Mouse (Mus musculus): ENCODE data around the gene Ttc30b.
"Not testable (repeated sequence)": the region's sequence is repeated elsewhere in the genome, so short reads cannot be mapped to it uniquely, and the experiment has no call there.

Gene Ttc30b

GRCm38 (mm10) chr2:75938117-75939063 lies at the start of gene Ttc30b:
Ttc30b (minus strand) TSS chr2:75938585.
- DNase-seq, result peak; percentile 47

GRCm38 (mm10) chr2:75987739-75988138 lies 49.4 kb upstream of the Ttc30b start:
- no peak for DNase-seq

- DNase-seq, result peak; percentile 39
Measured at GRCm38 (mm10) chr2:75985124-75985523, 46.7 kb upstream of the Ttc30b start.

- DNase-seq, result no peak
Measured at GRCm38 (mm10) chr2:75983847-75984246, 45.5 kb upstream of the Ttc30b start.

- DNase-seq, result no peak
Measured at GRCm38 (mm10) chr2:75983091-75983490, 44.7 kb upstream of the Ttc30b start.

- no peak for DNase-seq
Measured at GRCm38 (mm10) chr2:75982626-75983025, 44.2 kb upstream of the Ttc30b start.

GRCm38 (mm10) chr2:75981440-75982081 lies 43.2 kb upstream of the Ttc30b start, which contains the start of gene Ttc30a1:
Ttc30a1 (minus strand) TSS chr2:75981967.
- peak; percentile 63 for DNase-seq

GRCm38 (mm10) chr2:75980933-75981439 lies 42.6 kb upstream of the Ttc30b start:
- DNase-seq, result not testable (repeated sequence)

- peak; percentile 16 for DNase-seq
Measured at GRCm38 (mm10) chr2:75977752-75978368, 39.5 kb upstream of the Ttc30b start, which contains the start of gene Ttc30a2. Ttc30a2 (minus strand) TSS chr2:75978170.

- DNase-seq, result not testable (repeated sequence)
Measured at GRCm38 (mm10) chr2:75976070-75976469, 37.7 kb upstream of the Ttc30b start.

GRCm38 (mm10) chr2:75974131-75974530 lies 35.7 kb upstream of the Ttc30b start:
- no peak for DNase-seq

GRCm38 (mm10) chr2:75964972-75965371 lies 26.6 kb upstream of the Ttc30b start:
- DNase-seq, result peak; percentile 24

GRCm38 (mm10) chr2:75964512-75964911 lies 26.1 kb upstream of the Ttc30b start:
- DNase-seq, result peak; percentile 62

GRCm38 (mm10) chr2:75964051-75964450 lies 25.7 kb upstream of the Ttc30b start:
- DNase-seq, result no peak

GRCm38 (mm10) chr2:75963211-75963840 lies 24.9 kb upstream of the Ttc30b start:
- no peak for DNase-seq

GRCm38 (mm10) chr2:75960366-75961330 lies 22.3 kb upstream of the Ttc30b start:
- DNase-seq, result no peak

- DNase-seq, result peak; percentile 6
Measured at GRCm38 (mm10) chr2:75959850-75960365, 21.5 kb upstream of the Ttc30b start.

- DNase-seq, result no peak
Measured at GRCm38 (mm10) chr2:75959183-75959849, 20.9 kb upstream of the Ttc30b start.

- DNase-seq, result no peak
Measured at GRCm38 (mm10) chr2:75955709-75956108, 17.3 kb upstream of the Ttc30b start.

- DNase-seq, result no peak
Measured at GRCm38 (mm10) chr2:75953320-75953719, 14.9 kb upstream of the Ttc30b start.

Measured in liver (tissue).